Mouse (Mus musculus) intestine, postnatal 0 days (tissue): ENCODE results near the gene Gm6685. TPM values are rescaled to one million over a fixed set of nuclear protein-coding genes. Genes with fewer than 3 reads are reported as not detected.
A peak's percentile ranks its signal among the peaks of the same experiment; 100 is the strongest.
"Not testable (repeated sequence)": the region's sequence is repeated elsewhere in the genome, so short reads cannot be mapped to it uniquely, and the experiment has no call there.

Experiments used
- ATAC-seq: fragments of 200-750 bp; cut with Nextera tagmentation; 2 replicates; pipeline ENCODE4 v1.8.0; 2017; ENCODE audit warnings: mild to moderate bottlenecking, moderate TSS enrichment, moderate library complexity
- H3K27ac ChIP-seq: fragments of 300-500 bp; sonication (generic); 2 replicates; pipeline ENCODE4 v1.5.1; 2014; ENCODE audit warnings: mild to moderate bottlenecking, low read depth, low read length, moderate library complexity
- H3K27me3 ChIP-seq: fragments of 300-500 bp; sonication (generic); replicated peaks from 2 replicates; pipeline ENCODE4 v1.6.1; 2014; ENCODE audit warnings: low read length, mixed read lengths; ENCODE audit not compliant: control insufficient read depth, insufficient read depth
- H3K36me3 ChIP-seq: fragments of 300-500 bp; sonication (generic); 2 replicates; pipeline ENCODE4 v1.6.1; 2014; ENCODE audit warnings: mild to moderate bottlenecking, moderate library complexity; ENCODE audit not compliant: control insufficient read depth, insufficient read depth
- H3K4me1 ChIP-seq: fragments of 300-500 bp; sonication (generic); replicated peaks from 2 replicates; pipeline ENCODE4 v1.6.1; 2014; ENCODE audit warnings: antibody characterized with exemption, low read length, mixed read lengths; ENCODE audit not compliant: control insufficient read depth, insufficient read depth
- H3K4me2 ChIP-seq: fragments of 300-500 bp; sonication (generic); replicated peaks from 2 replicates; pipeline ENCODE4 v1.6.1; 2014; ENCODE audit warnings: low read depth, mild to moderate bottlenecking, moderate library complexity
- H3K4me3 ChIP-seq: fragments of 300-500 bp; sonication (generic); 2 replicates; pipeline ENCODE4 v1.5.1; 2014; ENCODE audit warnings: low read depth, low read length
- H3K9ac ChIP-seq: fragments of 300-500 bp; sonication (generic); 2 replicates; pipeline ENCODE4 v1.6.1; 2014; ENCODE audit warnings: mild to moderate bottlenecking, low read depth, low read length
- H3K9me3 ChIP-seq: fragments of 300-500 bp; sonication (generic); 2 replicates; pipeline ENCODE4 v1.6.1; 2016; ENCODE audit warnings: mixed run types; ENCODE audit not compliant: control insufficient read depth
- CTCF ChIP-seq: sonication (generic); IDR thresholded peaks from 2 replicates; pipeline ENCODE4 v1.5.1; 2016; ENCODE audit warnings: low read depth, mild to moderate bottlenecking, control low read depth, antibody characterized with exemption, moderate library complexity
- WGBS: fragments of 180-500 bp; shearing (Covaris S2); extraction: QIAGEN DNeasy Blood & Tissue Kit; methylation state at CpG from one replicate; pipeline ENCODE4 v1.1.7; 2014; 5-methylcytosine and 5-hydroxymethylcytosine counted together
- polyA plus RNA-seq: library from polyadenylated mRNA; unstranded; fragments of >200 nt; fragmentation: Nextera tagmentation; extraction: Ambion mirVana; gene quantifications from 2 replicates; pipeline ENCODE4 v1.2.1, GENCODE M21; 2015

Gm6685 gene
- polyA plus RNA-seq: not detected in 2 replicates

DNA sequence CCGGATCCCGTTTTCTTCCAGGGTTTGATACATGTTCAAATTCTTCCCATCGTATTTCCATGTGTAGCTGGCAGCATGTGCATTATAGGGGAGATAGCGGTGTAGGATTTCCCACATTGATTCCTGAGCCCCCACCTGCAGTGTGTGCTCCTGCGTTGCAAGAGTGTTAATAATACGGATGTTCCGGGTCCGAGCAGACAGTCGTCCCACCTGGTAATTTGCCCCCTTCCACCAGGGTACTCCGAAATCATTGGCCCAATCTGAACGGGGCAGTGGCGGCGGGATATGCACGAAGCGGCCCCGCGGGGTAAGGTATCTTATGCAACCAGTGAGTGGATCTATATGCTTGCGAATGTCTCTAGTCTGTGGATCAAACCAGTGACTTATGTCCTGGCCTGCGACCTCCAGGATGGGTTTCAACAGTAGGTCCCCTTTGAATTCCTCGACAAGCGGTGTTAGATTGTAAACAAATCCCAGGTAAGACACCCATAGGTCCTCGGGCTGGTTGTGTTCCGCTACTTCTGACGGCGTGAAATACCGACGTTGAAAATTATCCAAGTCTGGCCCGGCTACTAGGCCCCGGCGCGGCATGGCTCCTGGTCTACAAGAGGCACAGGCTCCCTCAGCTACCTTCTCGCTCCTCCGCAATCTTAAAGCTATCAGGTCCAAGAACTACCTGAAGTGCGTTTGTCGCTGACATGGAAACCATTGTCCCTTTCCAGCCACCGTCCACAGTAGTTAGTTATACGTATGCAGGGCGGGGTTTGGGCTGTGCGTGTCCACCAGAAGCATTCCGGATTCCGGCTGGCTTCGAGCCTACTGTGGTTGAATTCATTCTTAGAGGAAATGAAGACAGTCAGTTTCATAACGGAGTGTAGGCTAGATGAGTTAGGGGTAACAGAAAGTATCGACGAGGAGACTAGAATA lies at the start of gene Gm6685:
Gm6685 (minus strand) TSS at position 644 of the 927 bp plus-strand sequence.
- not testable (repeated sequence) for H3K9ac ChIP-seq, H3K4me2 ChIP-seq, H3K36me3 ChIP-seq, ATAC-seq, H3K9me3 ChIP-seq, H3K27ac ChIP-seq, H3K27me3 ChIP-seq, H3K4me1 ChIP-seq, H3K4me3 ChIP-seq
- WGBS: 92% methylated on average over 41 of the region's 45 CpGs

- no peak overlapping the region for H3K4me2 ChIP-seq
- ATAC-seq: no peak
- no peaks in the 10 kb centered on the region for H3K4me1 ChIP-seq
- H3K9me3 ChIP-seq: no peaks in the 10 kb centered on the region
- no peak overlapping the region for H3K4me3 ChIP-seq
- TF ChIP-seq CTCF: no peak
- H3K36me3 ChIP-seq: no peaks in the 10 kb centered on the region
- no peak overlapping the region for H3K27ac ChIP-seq
- no peak overlapping the region for H3K9ac ChIP-seq
- no peaks in the 10 kb centered on the region for H3K27me3 ChIP-seq
Measured at GRCm38 (mm10) chr11:28375891-28376290, 36.2 kb upstream of the Gm6685 start.

DNA sequence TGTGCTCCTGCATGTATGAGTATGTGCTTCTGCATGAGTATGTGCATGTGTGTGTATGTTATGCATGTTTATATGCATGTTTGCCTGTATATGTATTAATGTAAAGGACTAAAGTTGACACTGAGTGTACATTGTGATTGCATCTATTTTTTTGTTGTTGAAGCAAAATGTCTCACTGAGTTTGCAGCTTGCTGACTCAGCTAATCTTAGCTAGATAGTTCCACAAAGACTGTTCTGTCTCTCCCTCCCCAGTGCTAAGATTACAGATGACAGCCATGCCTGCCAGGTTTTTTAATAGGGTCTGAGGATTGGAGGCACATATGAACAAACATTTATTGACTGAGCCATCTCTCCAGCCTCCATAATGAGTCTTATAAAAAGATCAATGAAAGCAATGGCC lies 35.0 kb upstream of the Gm6685 start:
- ATAC-seq: no peak
- no peak overlapping the region for H3K9ac ChIP-seq
- no peak overlapping the region for H3K4me3 ChIP-seq
- H3K9me3 ChIP-seq: no peaks in the 10 kb centered on the region
- no peak overlapping the region for H3K4me2 ChIP-seq
- H3K27ac ChIP-seq: no peak overlapping the region
- no peak for TF ChIP-seq CTCF
- no peaks in the 10 kb centered on the region for H3K4me1 ChIP-seq
- no peaks in the 10 kb centered on the region for H3K27me3 ChIP-seq
- no peaks in the 10 kb centered on the region for H3K36me3 ChIP-seq

GRCm38 (mm10) chr11:28371381-28371780 lies 31.7 kb upstream of the Gm6685 start:
- not testable (repeated sequence) for H3K9ac ChIP-seq, H3K4me2 ChIP-seq, H3K4me1 ChIP-seq, H3K9me3 ChIP-seq, H3K27ac ChIP-seq, H3K27me3 ChIP-seq, ATAC-seq, H3K4me3 ChIP-seq, H3K36me3 ChIP-seq
- 46% methylated on average over 5 of the region's 5 CpGs for WGBS

DNA sequence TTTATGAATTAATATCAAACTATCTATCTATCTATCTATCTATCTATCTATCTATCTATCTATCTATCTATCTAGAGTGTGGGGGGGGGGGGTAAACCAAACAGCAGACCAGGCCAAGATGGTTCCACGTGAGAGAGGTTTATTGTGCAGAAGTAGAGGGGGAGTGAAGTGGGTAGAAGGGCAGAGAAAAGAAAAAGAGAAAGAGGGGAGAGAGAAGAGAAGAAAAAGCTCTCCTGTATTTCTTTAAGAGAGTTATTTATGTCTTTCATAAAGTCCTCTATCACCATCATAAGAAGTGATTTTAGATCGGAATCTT lies 26.2 kb upstream of the Gm6685 start:
- no peak for ATAC-seq
- H3K4me3 ChIP-seq: no peak overlapping the region; the same call in 1 of the 2 replicates

DNA sequence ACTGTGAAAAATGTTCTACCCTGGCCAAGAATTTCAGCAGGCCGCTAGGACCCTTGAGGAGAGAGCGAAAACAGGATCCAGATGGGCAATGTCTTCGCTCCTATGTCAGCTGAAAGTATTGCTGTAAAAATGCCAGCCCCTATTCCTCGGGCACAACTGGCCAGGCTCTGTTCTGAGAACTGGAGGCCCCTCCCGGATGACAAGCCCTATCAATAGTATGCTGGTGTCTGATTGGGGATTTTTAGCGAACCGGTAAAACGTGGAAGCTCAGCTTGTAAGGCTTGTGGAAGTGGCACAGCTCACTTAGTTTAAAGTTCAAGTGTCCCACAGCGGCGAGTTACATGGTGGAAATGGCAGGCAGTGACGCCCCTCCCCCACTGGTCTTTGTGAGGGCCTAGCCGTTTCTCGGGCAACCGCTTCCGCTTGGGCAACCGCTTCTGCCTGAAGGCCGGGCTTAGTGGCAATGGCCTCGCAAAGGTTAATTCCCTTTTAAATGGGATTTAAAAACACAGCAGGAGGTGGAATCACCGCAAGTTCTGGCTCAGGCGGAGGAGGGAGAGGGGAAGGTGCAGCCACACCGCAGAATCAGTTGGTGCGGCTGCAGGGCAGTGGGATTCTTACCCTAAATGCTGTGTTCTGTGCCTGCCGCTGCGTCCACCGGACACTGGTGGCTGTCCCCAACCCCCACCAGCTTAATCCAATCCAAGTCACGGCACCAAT lies 25.7 kb upstream of the Gm6685 start:
- Histone ChIP-seq H3K36me3 (no peaks in the 10 kb centered on the region), H3K27ac (no peak overlapping the region), H3K4me1 (no peaks in the 10 kb centered on the region), H3K4me2 (peak overlapping the region; percentile 63), H3K9ac (peak overlapping the region; percentile 34; the same call in 1 of the 2 replicates), H3K27me3 (no peaks in the 10 kb centered on the region), H3K4me3 (peak overlapping the region; percentile 29), H3K9me3 (no peaks in the 10 kb centered on the region)
- WGBS: 17% methylated on average over 26 of the region's 26 CpGs
- ATAC-seq: 0 out of 2 replicates have a peak, but pooled peaks have one; percentile 25
- no peak for TF ChIP-seq CTCF

More for the DNA sequence above, 26.2 kb upstream of the Gm6685 start:
- Histone ChIP-seq H3K27ac (no peak overlapping the region), H3K36me3 (no peaks in the 10 kb centered on the region), H3K4me2 (peak overlapping the region; percentile 63; the same call in 1 of the 2 replicates), H3K9ac (no peak overlapping the region), H3K27me3 (no peaks in the 10 kb centered on the region), H3K9me3 (no peaks in the 10 kb centered on the region), H3K4me1 (no peaks in the 10 kb centered on the region)
- WGBS: 60% methylated on average over 2 of the region's 2 CpGs
- no peak for TF ChIP-seq CTCF
